Mouse (Mus musculus): Measurements from ENCODE around the gene Slc37a1. TPM values are rescaled to one million over a fixed set of nuclear protein-coding genes. Genes with fewer than 3 reads are reported as not detected.
"Not testable (repeated sequence)": the region's sequence is repeated elsewhere in the genome, so short reads cannot be mapped to it uniquely, and the experiment has no call there.

The Slc37a1 gene
- polyA plus RNA-seq, 1 experiment = 21.9 TPM

DNA sequence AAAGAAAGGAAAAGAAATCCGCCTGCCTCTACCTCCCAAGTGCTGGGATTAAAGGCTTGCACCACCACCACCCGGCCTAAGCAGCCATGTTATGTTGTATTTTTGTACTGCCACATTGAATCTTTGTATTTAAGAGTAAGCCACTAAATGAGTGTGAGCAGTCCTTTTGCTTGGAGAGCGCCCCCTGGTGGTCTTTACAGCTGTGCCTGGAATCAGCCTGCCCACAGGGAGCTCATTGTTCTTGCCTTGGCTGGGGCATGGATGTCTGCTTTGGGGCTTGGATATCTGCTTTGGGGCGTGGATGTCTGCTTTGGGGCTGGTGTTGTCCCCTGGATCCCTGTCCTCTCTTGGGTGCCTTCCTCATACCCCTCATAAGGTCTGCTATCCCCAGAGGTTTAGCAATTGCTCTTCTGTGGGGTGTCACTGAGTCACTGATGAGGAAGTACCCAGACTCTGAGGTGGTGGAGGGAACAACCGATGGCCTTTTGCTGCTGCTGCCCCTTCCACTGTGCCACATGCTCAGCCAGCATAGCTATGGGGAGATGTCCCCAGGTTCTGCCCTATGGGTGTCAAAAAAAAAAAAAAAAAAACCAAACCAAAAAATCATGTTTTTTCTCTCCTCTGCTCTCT is 57.7 kb downstream of the Slc37a1 start:
- Histone ChIP-seq H3K4me1 (ENCODE audit: control insufficient read depth, insufficient read depth, low read length) (no peaks in the 10 kb centered on the region), H3K27ac (ENCODE audit: control insufficient read depth, insufficient read depth, low read depth, low read length, poor library complexity) (no peak overlapping the region), H3K4me3 (replicated peaks; ENCODE audit: control insufficient read depth, low read depth, low read length) (no peak overlapping the region)
- TF ChIP-seq CTCF (IDR thresholded peaks at IDR 0.05; ENCODE audit: control insufficient read depth, insufficient read depth, low read length) = peak; percentile 82
- TF ChIP-seq POLR2A (IDR thresholded peaks at IDR 0.05; ENCODE audit: borderline replicate concordance, control insufficient read depth, low read depth, low read length) = no peak
- WGBS = 30% methylated on average over 5 of the region's 5 CpGs

DNA sequence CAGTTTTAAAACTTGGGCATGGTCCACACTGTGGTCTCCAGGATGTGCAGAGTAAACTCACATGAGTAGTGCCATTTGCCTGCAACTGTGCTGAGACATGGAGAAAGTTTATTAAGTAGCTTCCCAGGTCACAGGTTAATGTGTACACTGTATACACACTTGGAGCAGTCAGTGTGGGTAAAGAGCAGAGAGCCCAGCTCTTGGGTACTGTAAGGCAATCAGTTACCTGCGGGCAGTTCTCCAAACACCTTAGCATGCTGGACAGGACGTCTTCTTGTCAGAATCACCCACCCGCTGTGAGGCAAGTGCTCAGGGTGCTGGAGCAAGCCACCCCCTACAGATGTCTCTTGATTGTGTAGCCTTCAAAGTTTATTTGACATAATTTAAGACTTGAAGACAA is 58.2 kb downstream of the Slc37a1 start:
- H3K27ac ChIP-seq (ENCODE audit: control insufficient read depth, insufficient read depth, low read depth, low read length, poor library complexity) = no peak overlapping the region
- 84% methylated on average over 3 of the region's 3 CpGs for whole genome bisulfite sequencing
- no peaks in the 10 kb centered on the region for H3K4me1 ChIP-seq (ENCODE audit: control insufficient read depth, insufficient read depth, low read length)
- no peak overlapping the region for H3K4me3 ChIP-seq (replicated peaks; ENCODE audit: control insufficient read depth, low read depth, low read length)
- TF ChIP-seq CTCF (IDR thresholded peaks at IDR 0.05; ENCODE audit: control insufficient read depth, insufficient read depth, low read length) = no peak
- no peak for TF ChIP-seq POLR2A (IDR thresholded peaks at IDR 0.05; ENCODE audit: borderline replicate concordance, control insufficient read depth, low read depth, low read length)

DNA sequence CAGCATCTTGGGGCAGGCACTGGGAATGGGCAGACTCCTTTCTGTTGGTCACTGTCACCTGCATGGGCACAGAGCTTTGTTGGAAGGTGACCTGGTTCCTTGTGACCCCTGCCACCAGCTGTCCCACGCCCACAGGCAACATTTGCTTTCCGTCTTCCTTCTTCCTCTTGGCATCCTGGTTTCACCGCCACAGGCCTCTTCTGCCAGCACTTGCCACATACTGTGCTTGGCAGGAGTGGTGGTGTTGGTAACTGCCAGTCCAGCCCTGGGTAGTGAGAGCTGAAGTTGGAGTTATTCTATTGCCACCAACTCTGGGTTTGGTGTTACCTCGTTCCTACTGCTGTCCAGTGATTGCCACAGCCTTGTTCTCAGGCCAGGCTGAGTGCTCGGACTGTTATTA is 61.5 kb downstream of the Slc37a1 start:
- Histone ChIP-seq H3K4me3 (replicated peaks; ENCODE audit: control insufficient read depth, low read depth, low read length) (no peak overlapping the region), H3K4me1 (ENCODE audit: control insufficient read depth, insufficient read depth, low read length) (no peaks in the 10 kb centered on the region), H3K27ac (ENCODE audit: control insufficient read depth, insufficient read depth, low read depth, low read length, poor library complexity) (no peak overlapping the region)
- 66% methylated on average over 5 of the region's 5 CpGs for WGBS
- TF ChIP-seq POLR2A (IDR thresholded peaks at IDR 0.05; ENCODE audit: borderline replicate concordance, control insufficient read depth, low read depth, low read length) = no peak
- TF ChIP-seq CTCF (IDR thresholded peaks at IDR 0.05; ENCODE audit: control insufficient read depth, insufficient read depth, low read length) = no peak

DNA sequence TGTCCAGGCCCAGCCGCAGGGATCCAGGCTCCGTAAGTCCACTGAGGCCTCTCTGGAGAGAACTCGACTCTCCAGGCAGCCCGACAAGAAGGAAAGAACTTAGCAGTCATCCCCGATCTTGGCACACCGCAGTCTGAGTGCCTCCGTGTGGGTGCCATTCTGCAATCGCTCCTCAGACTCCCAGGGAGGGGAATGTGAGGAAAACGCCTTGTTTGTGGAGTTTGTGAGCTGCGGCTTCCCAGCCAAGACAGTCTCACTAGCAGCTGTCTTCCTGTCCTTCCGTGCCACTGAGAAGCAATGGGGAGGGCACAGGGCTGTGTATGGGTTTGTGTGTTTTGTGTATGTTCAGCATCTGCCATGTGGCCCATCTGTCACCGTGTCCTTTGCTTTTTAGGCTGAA is 62.8 kb downstream of the Slc37a1 start:
- TF ChIP-seq POLR2A (IDR thresholded peaks at IDR 0.05; ENCODE audit: borderline replicate concordance, control insufficient read depth, low read depth, low read length) = no peak
- TF ChIP-seq CTCF (IDR thresholded peaks at IDR 0.05; ENCODE audit: control insufficient read depth, insufficient read depth, low read length) = no peak
- no peaks in the 10 kb centered on the region for H3K4me1 ChIP-seq (ENCODE audit: control insufficient read depth, insufficient read depth, low read length)
- 87% methylated on average over 12 of the region's 12 CpGs for WGBS
- H3K27ac ChIP-seq (ENCODE audit: control insufficient read depth, insufficient read depth, low read depth, low read length, poor library complexity) = no peak overlapping the region
- no peak overlapping the region for H3K4me3 ChIP-seq (replicated peaks; ENCODE audit: control insufficient read depth, low read depth, low read length)

DNA sequence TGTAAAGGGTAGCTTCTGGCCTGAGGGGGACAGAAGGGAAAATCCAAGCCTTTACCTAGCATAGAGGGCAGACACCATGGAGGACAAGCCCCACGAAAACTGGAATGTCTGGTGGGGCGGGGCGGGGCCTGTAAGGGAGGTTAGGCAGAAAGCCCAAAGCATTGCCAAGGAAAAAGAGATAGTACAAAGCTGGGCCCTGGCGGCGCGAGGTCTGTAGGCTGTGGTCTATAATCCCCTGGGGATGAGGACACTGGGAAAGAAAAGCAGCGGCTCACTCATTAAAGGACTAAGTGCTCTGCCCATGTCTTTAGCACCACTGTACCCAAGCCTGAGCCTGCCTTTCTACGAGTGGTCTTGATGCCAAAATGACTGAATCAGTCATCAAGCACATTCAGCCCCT is 65.4 kb downstream of the Slc37a1 start:
- TF ChIP-seq CTCF (IDR thresholded peaks at IDR 0.05; ENCODE audit: control insufficient read depth, insufficient read depth, low read length) (no peak), POLR2A (IDR thresholded peaks at IDR 0.05; ENCODE audit: borderline replicate concordance, control insufficient read depth, low read depth, low read length) (no peak)
- no peak overlapping the region for H3K4me3 ChIP-seq (replicated peaks; ENCODE audit: control insufficient read depth, low read depth, low read length)
- WGBS = 78% methylated on average over 8 of the region's 8 CpGs
- no peaks in the 10 kb centered on the region for H3K4me1 ChIP-seq (ENCODE audit: control insufficient read depth, insufficient read depth, low read length)
- no peak overlapping the region for H3K27ac ChIP-seq (ENCODE audit: control insufficient read depth, insufficient read depth, low read depth, low read length, poor library complexity)

DNA sequence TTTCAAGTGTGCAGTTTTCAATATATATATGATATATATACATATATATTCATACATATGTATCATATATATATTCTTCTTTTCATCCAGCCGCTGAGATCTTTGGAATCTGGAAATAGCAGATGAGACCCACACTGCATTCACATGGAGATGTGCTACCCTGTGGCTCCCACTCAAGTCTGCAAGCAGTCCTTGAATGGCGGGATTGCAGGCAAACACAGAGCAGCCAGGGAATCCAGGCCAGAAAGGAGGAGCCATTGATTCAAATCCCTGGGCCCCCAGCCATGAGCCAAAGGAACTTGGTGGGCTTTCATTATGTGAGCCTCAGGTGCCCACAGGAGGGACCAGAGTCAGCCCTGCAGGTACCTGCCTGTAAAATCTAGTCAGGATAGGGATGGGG is 66.7 kb downstream of the Slc37a1 start:
- Histone ChIP-seq H3K27ac (ENCODE audit: control insufficient read depth, insufficient read depth, low read depth, low read length, poor library complexity) (no peak overlapping the region), H3K4me3 (replicated peaks; ENCODE audit: control insufficient read depth, low read depth, low read length) (no peak overlapping the region), H3K4me1 (ENCODE audit: control insufficient read depth, insufficient read depth, low read length) (no peaks in the 10 kb centered on the region)
- TF ChIP-seq CTCF (IDR thresholded peaks at IDR 0.05; ENCODE audit: control insufficient read depth, insufficient read depth, low read length) (no peak), POLR2A (IDR thresholded peaks at IDR 0.05; ENCODE audit: borderline replicate concordance, control insufficient read depth, low read depth, low read length) (no peak)
- 84% methylated on average over 2 of the region's 2 CpGs for WGBS

DNA sequence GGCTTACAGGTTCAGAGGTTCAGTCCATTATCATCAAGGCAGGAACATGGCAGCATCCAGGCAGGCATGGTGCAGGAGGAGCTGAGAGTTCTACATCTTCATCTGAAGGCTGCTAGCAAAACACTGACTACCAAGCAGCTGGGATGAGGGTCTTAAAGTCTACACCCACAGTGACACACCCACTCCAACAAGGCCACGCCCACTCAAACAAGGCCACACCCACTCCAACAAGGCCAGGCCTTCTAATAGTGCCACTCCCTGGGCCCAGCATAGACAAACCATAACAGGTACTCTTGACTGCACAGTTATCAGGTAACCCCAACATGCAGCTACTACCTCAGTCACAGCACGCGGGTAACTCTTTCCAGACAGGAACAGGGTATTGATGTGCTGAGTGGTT is 68.1 kb downstream of the Slc37a1 start:
- H3K27ac ChIP-seq (ENCODE audit: control insufficient read depth, insufficient read depth, low read depth, low read length, poor library complexity); H3K4me1 ChIP-seq (ENCODE audit: control insufficient read depth, insufficient read depth, low read length); H3K4me3 ChIP-seq (replicated peaks; ENCODE audit: control insufficient read depth, low read depth, low read length): not testable (repeated sequence)
- 75% methylated on average over 3 of the region's 3 CpGs for WGBS

DNA sequence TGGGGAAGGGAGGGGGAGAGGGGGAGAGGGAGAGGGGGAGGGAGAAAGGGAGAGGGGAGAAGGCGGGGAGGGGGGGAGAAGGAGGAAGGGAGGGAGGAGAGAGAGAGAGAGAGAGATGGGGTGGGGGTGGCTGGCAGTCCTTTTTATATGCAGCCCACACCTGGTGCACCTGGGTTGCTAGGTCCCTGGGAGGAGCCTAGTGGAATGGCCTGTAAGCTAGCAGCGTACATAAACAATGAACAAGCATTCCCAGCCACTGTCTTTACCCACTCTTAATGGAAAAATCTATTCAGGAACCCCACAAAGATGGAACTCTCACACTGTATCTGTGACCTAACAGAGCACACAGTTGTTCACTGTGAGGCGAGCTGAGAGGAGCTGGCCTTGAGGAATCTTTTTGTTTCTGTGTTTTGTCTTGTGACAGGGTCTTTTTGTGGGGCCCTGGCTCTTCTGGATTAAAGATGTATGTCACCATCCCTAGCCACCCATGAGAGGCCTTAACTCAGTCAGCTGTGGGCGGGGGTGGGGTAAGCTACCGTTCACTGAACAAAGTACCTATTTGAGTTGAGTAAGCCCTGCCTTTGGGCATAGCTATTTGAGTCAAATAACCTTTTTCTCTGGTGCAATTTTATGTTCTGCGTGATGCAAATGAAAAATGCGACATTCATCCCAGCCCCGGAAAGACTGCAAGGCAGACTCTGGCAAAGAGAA is 69.4 kb downstream of the Slc37a1 start:
- Histone ChIP-seq H3K4me3 (replicated peaks; ENCODE audit: control insufficient read depth, low read depth, low read length) (no peak overlapping the region), H3K4me1 (ENCODE audit: control insufficient read depth, insufficient read depth, low read length) (no peaks in the 10 kb centered on the region), H3K27ac (ENCODE audit: control insufficient read depth, insufficient read depth, low read depth, low read length, poor library complexity) (no peak overlapping the region)
- no peak for TF ChIP-seq POLR2A (IDR thresholded peaks at IDR 0.05; ENCODE audit: borderline replicate concordance, control insufficient read depth, low read depth, low read length)
- 76% methylated on average over 8 of the region's 8 CpGs for WGBS

DNA sequence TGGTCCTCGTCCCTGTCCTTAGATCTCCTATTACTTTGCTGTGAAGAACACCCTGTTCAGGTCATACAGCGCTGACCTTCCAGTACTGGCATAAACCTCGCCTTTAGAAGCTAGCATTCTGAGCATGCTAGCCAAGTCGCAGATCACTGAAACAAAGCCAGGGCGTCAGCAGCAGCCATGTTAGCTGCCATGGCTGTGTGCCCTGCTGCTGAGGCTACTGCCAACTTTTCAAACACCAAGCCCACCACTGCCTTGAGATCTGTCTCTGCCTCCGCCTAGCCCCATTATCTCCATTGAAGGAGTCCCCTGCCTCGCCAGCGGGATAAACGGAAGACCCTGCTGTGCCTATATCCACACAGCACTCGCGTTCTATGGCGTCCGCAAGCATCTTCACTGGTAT is 74.0 kb downstream of the Slc37a1 start:
- H3K4me1 ChIP-seq (ENCODE audit: control insufficient read depth, insufficient read depth, low read length) = no peaks in the 10 kb centered on the region
- H3K27ac ChIP-seq (ENCODE audit: control insufficient read depth, insufficient read depth, low read depth, low read length, poor library complexity) = no peak overlapping the region
- no peak overlapping the region for H3K4me3 ChIP-seq (replicated peaks; ENCODE audit: control insufficient read depth, low read depth, low read length)
- 88% methylated on average over 13 of the region's 13 CpGs for WGBS
- TF ChIP-seq POLR2A (IDR thresholded peaks at IDR 0.05; ENCODE audit: borderline replicate concordance, control insufficient read depth, low read depth, low read length) = no peak
- no peak for TF ChIP-seq CTCF (IDR thresholded peaks at IDR 0.05; ENCODE audit: control insufficient read depth, insufficient read depth, low read length)

All from bone marrow, adult 2 months (tissue).